Mouse (Mus musculus): Measurements from ENCODE around the gene Cbx2.

Gene Cbx2

DNA sequence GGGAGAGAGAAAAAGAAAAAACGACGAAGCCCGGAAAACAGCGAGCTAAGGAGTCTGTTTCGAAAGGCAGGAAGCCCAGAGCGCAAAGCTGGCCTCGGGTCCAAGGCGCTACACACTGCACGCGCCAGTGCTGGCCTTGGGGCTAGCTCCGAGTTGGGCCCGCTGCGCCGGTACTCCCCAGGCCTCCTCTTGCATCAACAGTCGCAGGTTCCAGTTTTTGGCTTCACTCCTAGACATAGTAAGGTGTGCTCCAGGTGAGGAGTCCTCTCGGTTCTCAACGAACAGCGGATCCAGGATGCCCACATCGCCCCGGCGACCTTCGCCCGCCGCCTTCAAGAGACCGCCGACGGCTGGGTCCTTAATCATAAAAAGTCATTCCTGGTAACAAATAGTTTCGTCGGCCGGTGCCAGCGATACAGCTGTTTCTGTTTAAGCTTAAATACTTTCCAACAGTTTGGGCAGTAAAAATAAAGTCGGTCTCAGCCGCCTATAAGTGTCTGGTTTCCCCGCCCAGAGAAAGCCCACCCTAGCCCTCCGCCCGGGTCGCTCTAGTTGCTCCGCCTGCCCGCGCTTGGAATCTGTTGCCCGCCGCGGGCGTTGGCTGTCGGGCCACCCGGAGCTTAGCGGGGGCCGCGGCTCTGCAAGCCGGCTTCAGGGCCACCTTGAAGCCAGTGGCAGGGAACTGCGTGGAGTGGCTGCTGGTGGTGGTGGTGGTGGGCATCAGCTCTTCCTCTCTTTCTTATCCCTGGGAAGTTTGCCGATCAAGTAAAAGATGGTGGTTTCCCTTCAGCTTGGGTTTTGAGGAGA lies 19.9 kb downstream of the Cbx2 start:
- no peak for DNase-seq (ENCODE audit: inconsistent ontology term)

DNA sequence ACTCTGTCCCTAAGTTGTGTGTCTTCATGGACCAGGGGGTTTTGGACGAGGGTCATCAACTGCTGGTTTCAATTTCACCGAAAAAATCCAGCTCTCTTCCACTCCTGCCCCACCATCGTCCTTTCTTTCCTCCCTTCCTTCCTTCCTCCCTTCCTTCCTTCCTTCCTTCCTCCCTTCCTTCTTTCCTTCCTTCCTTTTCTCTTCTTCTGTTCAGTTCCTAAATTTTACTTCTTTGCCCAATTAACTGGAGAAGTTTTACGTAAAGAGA lies 20.4 kb downstream of the Cbx2 start:
- DNase-seq (ENCODE audit: inconsistent ontology term), result no peak

DNA sequence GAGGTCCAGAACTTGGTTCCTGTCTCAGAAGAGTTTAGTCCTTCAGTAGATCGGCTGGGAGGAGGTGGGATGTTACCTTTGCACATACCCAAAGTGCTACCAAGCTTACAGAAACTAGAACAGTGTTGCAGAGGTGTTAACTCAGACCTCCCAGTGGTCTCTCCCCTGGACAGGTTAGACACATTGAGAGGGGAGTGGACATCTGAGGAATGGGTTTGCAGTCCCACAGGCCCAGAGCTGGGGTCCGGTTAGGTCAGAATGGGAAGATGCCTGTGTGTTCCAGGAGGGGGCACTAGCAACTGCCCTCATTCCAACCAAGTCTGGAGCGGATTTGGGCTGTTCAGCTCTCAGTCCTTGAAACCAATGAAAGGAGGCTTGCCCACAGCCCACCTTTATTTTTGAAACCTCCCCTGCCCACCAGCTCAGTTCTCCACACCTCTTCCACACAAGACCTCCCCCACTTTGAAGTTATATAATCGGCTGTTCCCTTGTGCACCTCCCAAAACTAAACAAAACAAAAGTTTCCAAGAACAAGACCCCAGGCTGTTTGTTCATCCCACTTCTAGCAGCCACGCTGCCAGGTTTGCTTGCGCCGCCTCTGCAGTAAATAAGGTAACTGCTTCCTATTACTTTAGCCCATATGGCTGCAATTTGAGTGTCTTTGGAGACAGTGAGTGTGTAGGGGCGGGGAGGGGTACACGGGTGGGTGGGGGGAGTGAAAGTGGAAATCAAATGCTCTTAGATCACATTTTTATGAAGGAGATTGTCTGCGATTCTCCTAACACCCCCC lies 21.2 kb downstream of the Cbx2 start:
- no peak for DNase-seq (ENCODE audit: inconsistent ontology term)

DNA sequence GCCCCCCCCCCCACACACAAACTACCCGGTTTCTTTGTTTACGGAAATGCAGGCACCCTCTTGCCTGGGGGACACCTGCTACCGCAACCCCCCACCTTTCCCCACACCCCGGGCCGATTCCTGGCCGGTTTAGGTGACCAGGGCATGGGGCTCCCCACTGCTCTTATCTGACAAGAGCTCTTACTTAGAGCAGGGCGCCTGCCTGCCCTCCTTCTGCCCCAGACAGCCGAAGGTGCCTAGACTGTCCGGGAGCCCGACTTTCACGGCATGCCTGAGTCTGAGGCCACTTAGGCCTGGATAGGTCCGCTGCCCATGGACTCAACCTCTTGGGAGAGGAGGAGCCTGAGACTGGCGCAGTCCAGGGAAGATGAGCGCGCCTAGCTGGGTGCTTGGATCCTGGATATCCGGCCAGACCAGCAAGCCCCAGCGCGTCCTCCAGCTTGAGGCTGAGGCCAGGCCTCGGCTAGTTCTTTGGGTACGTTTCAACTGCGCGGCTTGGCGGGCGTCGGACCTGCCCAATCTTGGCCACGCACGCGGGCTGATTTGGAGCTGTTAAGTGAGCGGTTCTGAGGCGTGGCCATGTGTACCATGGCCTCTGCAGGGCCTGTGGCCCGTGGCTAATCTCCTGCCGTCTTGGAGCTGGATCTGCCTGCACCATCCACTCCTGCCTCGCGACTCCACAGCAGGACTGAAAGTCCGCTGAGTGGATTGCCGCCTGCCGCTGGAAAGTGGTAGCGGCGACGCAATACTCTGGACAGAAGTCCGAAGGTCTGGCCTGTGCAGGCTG lies 22.0 kb downstream of the Cbx2 start:
- no peak for DNase-seq (ENCODE audit: inconsistent ontology term)

DNA sequence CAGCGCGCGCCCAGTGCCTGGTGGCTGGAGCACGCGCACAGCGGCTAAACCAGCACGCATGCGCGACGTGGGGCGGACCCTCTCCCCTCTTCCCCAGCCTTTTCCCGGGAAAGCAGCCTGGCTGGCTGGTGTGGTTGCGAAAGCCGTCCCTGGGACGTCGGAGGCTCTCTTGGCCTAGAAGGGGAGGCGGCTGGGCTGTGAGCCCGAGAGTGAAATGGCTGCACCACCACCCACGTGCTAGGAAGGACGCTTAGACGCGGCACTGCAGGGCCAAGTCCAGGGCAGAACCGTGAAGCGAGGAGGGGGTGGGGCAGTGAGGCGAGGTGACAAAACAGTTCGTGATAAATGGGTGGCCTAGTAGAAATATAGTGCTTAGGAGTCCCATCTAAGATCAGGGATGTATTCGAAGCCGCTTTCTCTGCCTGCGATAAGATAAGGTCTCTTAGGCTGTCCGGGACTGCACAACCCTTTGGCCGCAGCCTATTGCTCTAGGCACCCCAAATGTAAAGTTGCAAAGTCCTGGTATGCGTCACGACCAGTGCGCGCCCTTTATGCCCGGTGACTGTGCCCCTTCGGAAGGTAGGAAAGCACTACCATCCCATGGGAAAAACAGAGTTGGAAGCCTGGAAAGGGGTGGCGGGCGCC lies 24.0 kb downstream of the Cbx2 start:
- peak; percentile 63 for DNase-seq (ENCODE audit: inconsistent ontology term)

DNA sequence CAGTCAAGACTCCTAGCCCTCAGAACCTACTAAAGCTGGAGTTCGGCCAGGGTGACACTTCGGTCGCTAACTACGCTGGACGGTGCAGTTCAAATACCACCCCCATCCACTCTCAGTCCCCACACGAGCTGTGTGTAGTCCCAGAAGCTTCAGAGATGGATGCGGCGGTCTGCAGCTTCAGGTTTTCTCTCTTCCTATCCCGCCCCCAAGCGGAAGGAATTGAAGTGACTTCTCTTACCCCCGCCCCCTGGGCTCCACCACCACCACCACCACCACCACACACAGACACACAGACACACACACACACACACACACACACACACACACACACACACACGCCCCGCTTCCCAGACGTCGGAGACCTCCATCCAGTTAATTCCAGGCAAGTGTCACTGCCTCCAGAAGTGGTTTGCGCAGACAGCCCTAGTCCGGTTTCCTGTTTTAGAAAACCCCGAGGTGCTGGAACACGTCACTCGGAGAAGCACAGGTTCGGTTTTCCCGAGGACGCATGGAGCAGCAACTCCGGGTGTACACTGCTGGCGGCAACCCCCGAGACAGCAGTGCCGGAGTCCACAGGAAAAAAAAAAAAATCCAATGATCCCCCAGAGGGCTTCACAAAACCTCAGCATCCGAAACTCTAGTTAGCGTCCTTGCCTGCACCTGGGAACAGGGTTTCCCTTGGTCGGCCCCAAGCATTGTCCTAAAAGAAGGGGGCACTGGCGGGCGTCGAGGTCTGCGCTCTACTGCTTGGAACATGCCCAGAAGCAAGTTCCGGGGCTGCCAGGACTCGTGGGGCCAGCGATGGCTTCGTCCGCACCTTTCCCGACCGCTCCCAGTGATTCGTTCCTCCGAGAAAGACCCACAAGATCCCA lies 24.7 kb downstream of the Cbx2 start:
- no peak for DNase-seq (ENCODE audit: inconsistent ontology term)

DNA sequence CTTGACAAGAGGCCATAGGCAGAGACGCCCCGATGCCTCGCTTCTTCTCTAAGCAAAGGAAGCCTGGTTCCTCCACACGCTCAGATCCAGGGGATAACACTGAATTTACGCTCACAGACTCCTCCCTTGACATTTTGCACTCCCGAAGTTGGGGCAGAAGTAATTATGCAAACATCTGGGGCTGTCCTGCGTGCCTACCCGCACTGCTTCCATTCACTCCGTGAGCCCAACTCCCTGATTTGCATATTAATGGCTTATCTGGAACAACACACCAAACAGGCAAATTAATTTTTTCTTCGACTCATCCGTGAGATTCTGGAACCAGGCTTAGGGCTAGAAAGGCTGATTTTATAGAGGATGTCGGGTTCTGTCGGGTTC lies 25.4 kb downstream of the Cbx2 start:
- no peak for DNase-seq (ENCODE audit: inconsistent ontology term)

DNA sequence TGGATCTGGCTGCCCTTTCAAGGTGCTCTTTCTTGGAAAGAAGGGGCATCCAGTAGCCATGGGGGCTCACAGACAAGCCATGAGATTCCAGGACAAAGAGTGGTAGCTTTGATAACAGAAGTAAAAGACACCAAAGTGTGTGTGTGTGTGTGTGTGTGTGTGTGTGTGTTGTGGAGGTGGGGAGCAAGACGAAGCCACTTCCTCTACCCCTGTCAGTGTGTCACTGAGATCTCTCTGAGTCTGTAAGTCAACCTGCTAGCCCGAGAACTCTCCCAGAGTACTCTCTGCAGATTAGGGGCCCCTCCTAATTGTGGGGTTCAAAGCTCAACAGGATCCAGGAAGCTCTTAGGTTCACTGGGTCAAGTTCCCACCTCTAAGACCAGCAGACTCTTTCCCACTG lies 27.6 kb downstream of the Cbx2 start:
- no peak for DNase-seq (ENCODE audit: inconsistent ontology term)

DNA sequence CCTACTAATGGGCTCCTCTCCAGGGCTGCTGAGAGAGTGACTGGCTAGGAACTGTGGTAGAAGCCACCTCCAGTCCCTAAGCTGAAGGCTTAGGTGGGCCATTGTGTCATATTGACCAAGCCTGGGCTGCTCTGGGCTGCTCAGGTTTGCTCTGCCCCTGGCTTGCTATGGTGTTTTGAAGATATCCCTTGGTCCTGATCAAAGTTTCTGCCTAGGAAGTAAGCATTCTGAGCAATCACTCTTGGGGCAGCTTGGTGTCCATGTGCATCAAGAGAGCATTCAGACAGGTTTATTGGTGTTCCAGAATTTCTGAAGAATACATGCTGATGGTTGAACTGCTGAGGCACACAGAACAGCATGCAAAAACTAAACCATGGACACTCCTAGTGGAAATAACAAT lies 28.7 kb downstream of the Cbx2 start:
- DNase-seq (ENCODE audit: inconsistent ontology term), result no peak

DNA sequence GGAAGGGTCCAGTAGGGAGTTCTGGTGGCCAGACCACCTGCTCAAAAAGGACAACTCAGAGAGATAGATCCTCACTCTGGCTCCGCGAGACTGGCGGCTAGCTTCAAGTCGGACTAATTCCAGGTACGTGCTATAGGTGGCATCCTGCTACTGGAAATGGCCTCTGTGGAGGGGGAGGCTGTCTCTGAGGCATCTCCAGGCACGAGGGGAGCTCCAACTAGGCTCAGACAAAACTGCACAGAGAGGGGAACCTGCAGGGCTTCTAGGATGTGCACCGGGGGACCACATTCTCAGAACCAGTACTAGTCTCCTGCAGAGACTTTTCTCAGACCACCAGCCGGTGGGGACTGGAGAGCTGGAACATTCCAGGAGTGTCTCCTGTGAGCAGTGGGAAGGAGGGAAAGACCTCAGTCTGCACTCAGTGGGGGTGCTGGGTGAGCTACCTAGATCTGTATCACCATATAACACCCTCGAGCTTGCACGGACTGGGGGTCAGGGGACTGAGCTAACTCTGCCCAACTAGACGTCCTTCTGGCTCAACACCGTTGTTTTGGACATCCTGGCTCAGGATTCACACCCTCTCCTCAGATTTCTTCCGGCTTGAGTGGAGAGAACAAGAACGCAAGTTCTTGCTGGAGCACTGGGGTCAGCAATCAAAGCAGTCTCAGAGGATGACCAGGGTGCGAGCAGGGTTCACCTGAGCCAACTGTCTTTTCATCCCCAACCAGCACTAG lies 29.3 kb downstream of the Cbx2 start:
- DNase-seq (ENCODE audit: inconsistent ontology term), result no peak

DNA sequence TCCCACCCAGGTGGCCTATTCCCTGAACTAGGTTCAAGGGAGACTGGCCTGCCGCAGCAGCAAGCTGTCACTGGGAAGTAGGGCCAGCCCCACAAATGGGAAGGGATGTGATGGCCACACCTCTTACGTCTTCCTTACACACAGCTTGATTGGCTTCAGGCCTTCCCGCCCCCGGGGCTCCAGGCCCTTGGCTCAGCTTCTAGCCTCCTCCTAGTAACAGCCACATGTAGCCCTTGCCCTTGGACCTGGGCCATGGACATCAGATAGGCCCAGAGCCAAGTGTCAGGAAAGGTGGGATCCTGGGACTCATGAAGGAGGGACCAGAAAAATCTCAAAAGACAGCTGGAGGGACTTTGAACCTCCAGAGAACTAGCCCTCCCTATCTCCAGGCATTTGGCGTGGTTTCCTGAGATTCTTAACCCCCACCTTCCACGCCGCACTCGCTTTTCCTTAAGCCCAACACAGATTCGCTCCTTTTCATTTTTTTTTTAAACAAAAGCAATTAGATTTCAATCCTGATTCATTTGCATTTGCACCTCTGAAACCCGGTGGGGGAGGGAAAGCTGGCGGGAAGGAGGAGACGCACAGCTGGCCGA lies 30.0 kb downstream of the Cbx2 start:
- peak; percentile 72 for DNase-seq (ENCODE audit: inconsistent ontology term)

DNA sequence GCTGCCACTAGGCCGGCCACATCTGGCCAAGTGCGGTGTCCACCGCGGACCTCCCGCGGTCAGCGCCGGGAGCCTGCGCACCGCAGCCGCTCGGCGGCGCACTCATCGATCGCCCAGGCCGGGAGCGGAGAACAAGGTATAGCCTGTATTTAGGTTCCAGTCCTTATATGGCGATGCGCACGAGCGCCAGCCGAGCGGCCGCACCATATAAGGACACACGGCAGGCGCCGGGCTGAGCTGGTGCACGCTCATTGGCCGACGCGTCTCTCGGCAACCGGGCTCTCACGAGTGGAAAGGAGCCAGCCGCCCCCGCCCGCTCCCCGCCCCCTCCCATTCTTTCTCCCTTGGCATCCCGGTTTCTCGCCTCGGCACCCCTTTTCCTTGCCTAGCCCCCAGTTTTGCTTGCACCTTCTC lies 30.5 kb downstream of the Cbx2 start:
- peak; percentile 90 for DNase-seq (ENCODE audit: inconsistent ontology term)

DNA sequence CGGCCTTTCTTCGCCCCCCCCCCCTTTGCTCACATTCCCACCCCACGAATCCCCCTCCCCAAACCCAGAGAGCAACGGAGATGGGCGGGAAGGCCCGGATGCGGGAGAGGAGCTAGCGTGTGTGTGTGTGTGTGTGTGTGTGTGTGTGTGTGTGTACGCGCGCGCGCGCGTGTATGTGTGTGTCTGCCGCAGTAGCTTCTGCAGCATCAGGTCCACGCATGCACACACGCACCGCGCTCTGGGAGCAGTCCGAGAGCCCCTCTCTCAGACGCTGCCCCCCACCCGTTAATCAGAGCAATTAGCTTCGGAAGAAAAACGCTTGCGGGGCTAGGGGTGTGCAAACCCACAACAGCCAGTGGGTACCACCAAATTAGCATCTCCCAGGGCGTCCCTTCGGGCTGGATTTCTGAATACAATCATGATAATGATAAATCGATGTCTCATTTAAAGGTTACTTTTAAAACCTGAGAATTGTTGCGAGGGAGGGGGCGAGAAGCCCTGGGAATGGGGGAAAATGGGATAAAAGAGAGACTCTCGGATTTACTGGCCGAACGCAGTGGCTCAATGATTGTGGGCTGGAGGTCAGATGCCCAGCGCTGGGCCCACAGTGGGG lies 31.1 kb downstream of the Cbx2 start:
- peak; percentile 50 for DNase-seq (ENCODE audit: inconsistent ontology term)

DNA sequence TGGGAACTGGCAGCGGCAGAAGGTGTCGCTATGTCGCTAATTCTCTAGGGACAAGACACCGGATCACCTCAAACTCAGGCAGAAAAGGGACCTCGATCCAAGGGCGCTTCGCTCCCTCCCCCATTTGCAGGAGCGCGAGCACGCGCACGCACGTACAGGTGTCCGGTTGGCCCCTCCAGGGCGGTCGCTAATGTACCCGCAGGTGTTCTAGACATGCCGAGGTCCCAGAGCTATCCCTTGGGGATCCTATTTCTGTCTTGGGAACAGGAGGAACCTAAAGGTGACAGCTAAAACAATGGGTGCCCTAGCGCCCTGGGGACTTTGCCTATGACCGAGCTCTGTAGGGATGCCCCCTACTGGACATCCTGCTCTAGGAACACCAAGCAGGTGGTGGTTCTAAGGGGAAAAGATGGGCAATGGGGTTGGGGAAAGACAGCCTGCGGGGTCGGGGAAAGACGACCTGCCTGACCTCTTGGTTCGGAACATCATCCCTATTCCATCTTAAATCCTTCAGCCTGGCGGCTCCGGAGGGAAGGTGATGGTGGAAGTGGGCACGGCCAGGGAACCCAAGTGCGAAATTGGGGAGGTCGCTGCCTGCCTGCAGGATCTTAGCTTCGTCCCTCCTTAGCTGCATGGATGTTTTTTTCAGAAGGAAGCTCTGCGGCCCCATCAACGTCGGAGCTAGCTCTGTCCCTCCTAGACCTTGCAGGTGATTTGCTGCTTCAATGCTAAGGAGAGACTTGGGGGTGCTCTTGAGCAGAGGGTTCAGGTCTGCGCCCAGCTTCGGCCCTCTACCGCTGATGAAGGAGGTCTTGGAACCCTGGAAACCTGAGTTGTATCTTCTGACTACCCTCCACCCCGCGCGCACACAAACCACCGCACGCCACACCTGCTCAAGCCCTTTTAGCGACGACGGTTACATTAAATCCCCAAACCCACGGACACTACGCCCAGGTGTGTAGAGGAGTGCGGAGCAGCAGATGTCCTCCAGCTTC lies 31.9 kb downstream of the Cbx2 start:
- DNase-seq (ENCODE audit: inconsistent ontology term), result no peak

DNA sequence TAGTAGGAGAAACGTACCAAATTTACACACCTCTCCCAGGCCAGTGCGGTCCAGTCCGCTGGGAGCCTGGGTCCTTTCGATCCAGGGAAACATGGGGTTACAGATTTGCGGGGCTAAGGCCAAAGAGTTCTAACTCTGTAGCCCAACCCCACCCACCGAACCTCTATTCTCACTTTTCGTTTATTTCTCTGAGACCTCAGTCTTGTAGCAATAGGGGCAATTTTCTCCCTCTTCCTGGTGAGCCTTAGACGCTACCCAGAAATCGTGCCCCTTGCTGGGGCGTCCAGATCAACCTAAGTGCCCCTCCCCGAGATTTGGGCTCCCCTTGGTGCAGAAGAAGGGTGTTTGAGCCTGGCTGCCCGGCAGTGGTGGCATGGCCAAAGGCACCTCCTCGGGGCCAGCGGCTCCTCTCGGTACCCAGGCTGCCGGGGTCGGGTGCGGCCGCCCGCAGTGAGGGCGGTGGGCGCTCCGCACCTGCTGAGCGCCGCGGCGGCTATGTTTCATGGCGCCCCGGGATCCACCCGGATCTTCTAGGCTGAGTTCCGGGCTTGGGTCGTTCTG lies 32.9 kb downstream of the Cbx2 start:
- no peak for DNase-seq (ENCODE audit: inconsistent ontology term)

DNA sequence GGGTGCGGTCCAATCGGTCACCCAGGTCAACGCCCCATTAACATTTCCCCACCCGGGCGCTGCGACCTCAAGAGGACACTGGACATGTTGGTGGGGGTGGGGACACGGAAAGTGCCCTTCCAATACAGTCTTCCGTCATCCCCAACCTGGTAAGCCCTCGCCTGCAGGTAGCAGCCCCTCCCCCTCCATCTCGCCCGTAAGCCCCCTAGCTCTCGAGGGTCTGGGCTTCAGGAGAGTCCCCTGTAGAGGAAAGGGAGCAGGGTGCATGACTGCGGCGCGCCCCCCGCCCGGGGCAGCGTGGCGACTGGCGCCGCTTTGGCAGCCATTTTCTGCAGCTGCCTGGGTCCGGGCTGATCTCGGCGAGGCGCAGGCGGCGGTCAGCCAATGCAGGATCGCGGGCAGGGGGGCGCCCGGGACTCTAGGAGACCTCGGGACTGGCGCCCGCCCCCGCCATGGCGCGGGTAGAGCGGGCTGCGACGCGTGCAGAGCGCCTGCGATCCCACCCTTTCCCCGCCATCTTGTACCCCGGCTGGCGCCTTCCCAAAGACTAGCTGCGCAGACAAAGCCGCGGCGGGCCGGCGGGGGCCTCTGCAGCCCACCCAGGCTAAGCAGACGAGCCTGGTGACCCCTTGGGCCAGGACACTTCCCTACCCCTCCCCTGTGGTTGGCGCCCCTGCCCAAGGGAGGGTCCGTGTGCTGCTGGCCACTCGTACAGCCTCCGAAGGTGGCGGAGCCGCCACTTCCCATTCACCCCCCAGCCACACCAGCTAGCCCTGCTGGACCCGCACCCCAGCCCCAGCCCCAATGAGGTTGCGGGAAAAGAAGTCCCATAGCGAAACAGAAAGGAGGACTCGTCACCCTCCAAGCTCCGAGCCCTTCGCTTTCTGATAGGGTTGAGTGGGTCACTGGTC lies 33.8 kb downstream of the Cbx2 start:
- peak; percentile 48 for DNase-seq (ENCODE audit: inconsistent ontology term)

DNA sequence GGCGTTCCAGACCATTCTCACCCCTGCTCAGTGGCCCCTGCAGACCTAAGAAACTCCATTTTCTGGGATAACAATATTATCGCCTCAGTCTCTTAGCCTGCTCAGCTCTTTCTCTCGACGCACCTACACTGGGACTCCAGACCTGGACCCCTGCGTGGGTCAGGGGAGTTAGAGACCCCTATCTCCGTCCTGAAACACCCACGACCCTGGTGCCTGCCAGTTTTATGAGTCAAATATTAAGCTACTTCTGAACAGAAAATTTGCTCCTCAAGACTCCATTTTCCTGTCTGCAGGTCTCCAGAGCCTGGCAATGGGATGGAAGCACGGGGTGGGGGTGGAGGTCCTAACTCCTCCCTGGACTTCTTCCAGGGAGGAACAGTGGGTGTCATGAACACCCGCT lies 34.5 kb downstream of the Cbx2 start:
- DNase-seq (ENCODE audit: inconsistent ontology term), result no peak

Measured in Muller cell, postnatal 12 days (primary cell).